Mouse (Mus musculus) liver (tissue): Measurements from ENCODE around the gene Hist1h2bg.
"Not testable (repeated sequence)": the region's sequence is repeated elsewhere in the genome, so short reads cannot be mapped to it uniquely, and the experiment has no call there.

Experiments used
- DNase-seq: peaks from one replicate; pipeline ENCODE4 v3.0.0-alpha.2; 2020; ENCODE audit warnings: mixed read lengths

Hist1h2bg gene

GRCm38 (mm10) chr13:23584331-23584730, 13.1 kb downstream of the Hist1h2bg start:
- DNase-seq, result peak; percentile 31

GRCm38 (mm10) chr13:23585029-23585441, 13.8 kb downstream of the Hist1h2bg start:
- DNase-seq, result peak; percentile 85

GRCm38 (mm10) chr13:23585442-23586098, 14.4 kb downstream of the Hist1h2bg start:
- peak; percentile 86 for DNase-seq

- peak; percentile 19 for DNase-seq
Measured at GRCm38 (mm10) chr13:23586099-23586939, 15.1 kb downstream of the Hist1h2bg start.

GRCm38 (mm10) chr13:23586940-23587225, 15.7 kb downstream of the Hist1h2bg start:
- no peak for DNase-seq

- DNase-seq, result no peak
Measured at GRCm38 (mm10) chr13:23591206-23591605, 20.0 kb downstream of the Hist1h2bg start.

GRCm38 (mm10) chr13:23591886-23592285, 20.7 kb downstream of the Hist1h2bg start:
- not testable (repeated sequence) for DNase-seq

- DNase-seq, result no peak
Measured at GRCm38 (mm10) chr13:23592614-23593013, 21.4 kb downstream of the Hist1h2bg start.

- DNase-seq, result peak; percentile 33
Measured at GRCm38 (mm10) chr13:23593051-23593770, 22.0 kb downstream of the Hist1h2bg start.

GRCm38 (mm10) chr13:23595185-23595584, 24.0 kb downstream of the Hist1h2bg start:
- peak; percentile 41 for DNase-seq

- DNase-seq, result peak; percentile 79
Measured at GRCm38 (mm10) chr13:23595622-23596372, 24.6 kb downstream of the Hist1h2bg start.

GRCm38 (mm10) chr13:23597957-23598356, 26.8 kb downstream of the Hist1h2bg start:
- peak; percentile 88 for DNase-seq

GRCm38 (mm10) chr13:23603182-23603699, 32.0 kb downstream of the Hist1h2bg start:
- DNase-seq, result no peak

- no peak for DNase-seq
Measured at GRCm38 (mm10) chr13:23604452-23604851, 33.3 kb downstream of the Hist1h2bg start.

- no peak for DNase-seq
Measured at GRCm38 (mm10) chr13:23605052-23605451, 33.9 kb downstream of the Hist1h2bg start.

- DNase-seq, result peak; percentile 63
Measured at GRCm38 (mm10) chr13:23609209-23609608, 38.0 kb downstream of the Hist1h2bg start.

- DNase-seq, result peak; percentile 7
Measured at GRCm38 (mm10) chr13:23609844-23610243, 38.6 kb downstream of the Hist1h2bg start.

- no peak for DNase-seq
Measured at GRCm38 (mm10) chr13:23610393-23610792, 39.2 kb downstream of the Hist1h2bg start.

GRCm38 (mm10) chr13:23611638-23612037, 40.4 kb downstream of the Hist1h2bg start:
- no peak for DNase-seq

- DNase-seq, result no peak
Measured at GRCm38 (mm10) chr13:23620056-23620732, 49.0 kb downstream of the Hist1h2bg start.

- DNase-seq, result peak; percentile 70
Measured at GRCm38 (mm10) chr13:23620733-23621531, 49.7 kb downstream of the Hist1h2bg start, which contains the start of gene Hist1h2be. Gene Hist1h2be (minus strand): TSS chr13:23621124.
